Mouse (Mus musculus): Measurements from ENCODE around the gene Extl2. TPM values are rescaled to one million over a fixed set of nuclear protein-coding genes. Genes with fewer than 3 reads are reported as not detected.

Gene Extl2
- polyA plus RNA-seq, 1 experiment, result 3.2 TPM

- H3K9me3 ChIP-seq, result no peaks in the 10 kb centered on the region
- TF ChIP-seq GATA1 (IDR thresholded peaks at IDR 0.05; ENCODE audit: borderline replicate concordance, low read length), result no peak
- no peak for TF ChIP-seq FLI1 (IDR thresholded peaks at IDR 0.05; ENCODE audit: low read length)
- H3K4me1 ChIP-seq, result peaks cover 55% of the 10 kb centered on the region
- H3K36me3 ChIP-seq (replicated peaks; ENCODE audit: low read length), result peaks cover 41% of the 10 kb centered on the region
- no peaks in the 10 kb centered on the region for H3K27me3 ChIP-seq (replicated peaks)
- peak overlapping the region; percentile 94 for H3K4me3 ChIP-seq (replicated peaks)
Measured at GRCm38 (mm10) chr3:116006284-116006977, 831 bp upstream of the Extl2 start.

GRCm38 (mm10) chr3:116007941-116008440, 729 bp downstream of the Extl2 start:
- Histone ChIP-seq H3K9me3 (no peaks in the 10 kb centered on the region), H3K27me3 (replicated peaks) (no peaks in the 10 kb centered on the region), H3K4me3 (replicated peaks) (peak overlapping the region; percentile 94), H3K36me3 (replicated peaks; ENCODE audit: low read length) (peaks cover 38% of the 10 kb centered on the region), H3K4me1 (peaks cover 48% of the 10 kb centered on the region)
- TF ChIP-seq GATA1 (IDR thresholded peaks at IDR 0.05; ENCODE audit: borderline replicate concordance, low read length), result no peak
- TF ChIP-seq FLI1 (IDR thresholded peaks at IDR 0.05; ENCODE audit: low read length), result no peak

DNA sequence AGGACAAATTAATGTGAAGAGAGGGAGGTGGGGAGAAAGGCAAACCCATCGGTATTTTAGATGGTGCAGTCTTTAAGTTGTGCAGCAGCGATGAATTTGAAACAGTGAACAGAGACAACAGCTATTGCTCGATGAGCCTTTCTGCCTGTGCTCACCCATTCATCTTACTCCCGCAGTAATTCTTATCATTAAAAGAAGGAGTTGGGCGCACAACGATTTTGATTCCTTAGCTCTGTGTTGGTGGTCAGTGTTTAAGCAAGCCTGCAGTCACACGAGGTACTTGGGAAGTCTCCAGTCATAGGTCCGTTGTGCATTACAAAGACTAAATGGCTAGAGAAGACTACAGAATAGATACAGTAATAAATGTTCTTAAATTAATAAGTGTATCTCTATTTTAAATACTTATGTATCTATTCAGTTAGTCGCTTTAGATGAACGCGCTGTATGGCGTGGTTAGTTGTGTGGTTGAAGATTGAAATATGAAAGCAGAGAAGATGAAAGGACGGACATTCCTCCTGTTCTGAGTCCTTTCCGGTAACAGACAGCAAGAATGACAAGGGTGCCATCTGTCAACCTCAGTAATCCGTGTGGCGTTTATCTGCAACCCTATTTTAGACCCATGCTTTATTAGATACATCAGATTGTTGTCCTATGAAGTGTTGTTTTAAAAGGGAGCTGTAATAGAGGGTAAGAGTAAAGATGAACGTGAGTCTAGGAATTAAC, 2.5 kb downstream of the Extl2 start:
- Histone ChIP-seq H3K4me3 (replicated peaks) (no peak overlapping the region), H3K4me1 (peaks cover 36% of the 10 kb centered on the region), H3K9me3 (no peaks in the 10 kb centered on the region), H3K27me3 (replicated peaks) (no peaks in the 10 kb centered on the region), H3K36me3 (replicated peaks; ENCODE audit: low read length) (peaks cover 24% of the 10 kb centered on the region)
- TF ChIP-seq GATA1 (IDR thresholded peaks at IDR 0.05; ENCODE audit: borderline replicate concordance, low read length), result no peak
- no peak for TF ChIP-seq FLI1 (IDR thresholded peaks at IDR 0.05; ENCODE audit: low read length)

DNA sequence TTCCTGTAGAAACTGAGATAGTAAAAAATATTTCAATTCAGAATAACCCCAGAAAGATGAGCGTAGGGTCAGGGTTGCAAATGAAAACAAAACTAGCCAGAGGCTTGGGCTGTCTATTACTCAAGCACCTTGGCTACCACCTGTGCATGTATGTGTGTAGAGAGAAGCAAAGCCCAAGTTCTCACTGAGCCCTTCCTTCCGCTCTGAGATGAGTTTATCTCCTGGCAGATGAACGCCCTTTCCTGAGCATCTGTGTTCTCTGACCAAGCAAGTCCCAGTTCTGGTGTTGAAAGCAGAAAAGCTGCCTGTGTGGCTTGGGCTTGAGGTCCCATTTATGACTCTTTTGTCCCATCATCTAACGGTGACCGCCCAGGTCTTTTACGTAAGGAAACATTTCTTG, 7.6 kb downstream of the Extl2 start:
- no peak for TF ChIP-seq GATA1 (IDR thresholded peaks at IDR 0.05; ENCODE audit: borderline replicate concordance, low read length)
- no peak for TF ChIP-seq FLI1 (IDR thresholded peaks at IDR 0.05; ENCODE audit: low read length)

GRCm38 (mm10) chr3:116016116-116016515, 8.9 kb downstream of the Extl2 start:
- TF ChIP-seq FLI1 (IDR thresholded peaks at IDR 0.05; ENCODE audit: low read length) (no peak), GATA1 (IDR thresholded peaks at IDR 0.05; ENCODE audit: borderline replicate concordance, low read length) (no peak)
- Histone ChIP-seq H3K4me3 (replicated peaks) (no peak overlapping the region), H3K27me3 (replicated peaks) (no peaks in the 10 kb centered on the region), H3K36me3 (replicated peaks; ENCODE audit: low read length) (peaks cover 11% of the 10 kb centered on the region), H3K9me3 (no peaks in the 10 kb centered on the region), H3K4me1 (peaks cover 23% of the 10 kb centered on the region)

More for the DNA sequence above, 7.6 kb downstream of the Extl2 start:
- no peaks in the 10 kb centered on the region for H3K27me3 ChIP-seq (replicated peaks)
- H3K36me3 ChIP-seq (replicated peaks; ENCODE audit: low read length), result peaks cover 16% of the 10 kb centered on the region
- H3K4me1 ChIP-seq, result peaks cover 23% of the 10 kb centered on the region
- no peaks in the 10 kb centered on the region for H3K9me3 ChIP-seq
- no peak overlapping the region for H3K4me3 ChIP-seq (replicated peaks)

GRCm38 (mm10) chr3:116018606-116019005, 11.3 kb downstream of the Extl2 start:
- no peak for TF ChIP-seq FLI1 (IDR thresholded peaks at IDR 0.05; ENCODE audit: low read length)
- Histone ChIP-seq H3K9me3 (no peaks in the 10 kb centered on the region), H3K36me3 (replicated peaks; ENCODE audit: low read length) (no peaks in the 10 kb centered on the region), H3K4me1 (peaks cover 23% of the 10 kb centered on the region), H3K4me3 (replicated peaks) (no peak overlapping the region), H3K27me3 (replicated peaks) (no peaks in the 10 kb centered on the region)

- Histone ChIP-seq H3K4me1 (peaks cover 26% of the 10 kb centered on the region), H3K27me3 (replicated peaks) (no peaks in the 10 kb centered on the region), H3K9me3 (no peaks in the 10 kb centered on the region), H3K4me3 (replicated peaks) (no peak overlapping the region), H3K36me3 (replicated peaks; ENCODE audit: low read length) (peaks cover 3% of the 10 kb centered on the region)
- no peak for TF ChIP-seq GATA1 (IDR thresholded peaks at IDR 0.05; ENCODE audit: borderline replicate concordance, low read length)
- TF ChIP-seq FLI1 (IDR thresholded peaks at IDR 0.05; ENCODE audit: low read length), result no peak
Measured at GRCm38 (mm10) chr3:116019136-116019535, 11.9 kb downstream of the Extl2 start.

- H3K4me3 ChIP-seq (replicated peaks), result no peak overlapping the region
- H3K27me3 ChIP-seq (replicated peaks), result no peaks in the 10 kb centered on the region
- TF ChIP-seq FLI1 (IDR thresholded peaks at IDR 0.05; ENCODE audit: low read length) (no peak), GATA1 (IDR thresholded peaks at IDR 0.05; ENCODE audit: borderline replicate concordance, low read length) (no peak)
- peaks cover 4% of the 10 kb centered on the region; the same call in 1 of the 2 replicates for H3K4me1 ChIP-seq
- peaks cover 37% of the 10 kb centered on the region for H3K36me3 ChIP-seq (replicated peaks; ENCODE audit: low read length)
- H3K9me3 ChIP-seq, result no peaks in the 10 kb centered on the region
Measured at GRCm38 (mm10) chr3:116024236-116024635, 17.0 kb downstream of the Extl2 start.

GRCm38 (mm10) chr3:116024669-116025068, 17.4 kb downstream of the Extl2 start:
- Histone ChIP-seq H3K27me3 (replicated peaks) (no peaks in the 10 kb centered on the region), H3K9me3 (no peaks in the 10 kb centered on the region), H3K4me1 (peaks cover 4% of the 10 kb centered on the region; the same call in 1 of the 2 replicates), H3K36me3 (replicated peaks; ENCODE audit: low read length) (peaks cover 37% of the 10 kb centered on the region), H3K4me3 (replicated peaks) (no peak overlapping the region)
- TF ChIP-seq FLI1 (IDR thresholded peaks at IDR 0.05; ENCODE audit: low read length) (no peak), GATA1 (IDR thresholded peaks at IDR 0.05; ENCODE audit: borderline replicate concordance, low read length) (no peak)

DNA sequence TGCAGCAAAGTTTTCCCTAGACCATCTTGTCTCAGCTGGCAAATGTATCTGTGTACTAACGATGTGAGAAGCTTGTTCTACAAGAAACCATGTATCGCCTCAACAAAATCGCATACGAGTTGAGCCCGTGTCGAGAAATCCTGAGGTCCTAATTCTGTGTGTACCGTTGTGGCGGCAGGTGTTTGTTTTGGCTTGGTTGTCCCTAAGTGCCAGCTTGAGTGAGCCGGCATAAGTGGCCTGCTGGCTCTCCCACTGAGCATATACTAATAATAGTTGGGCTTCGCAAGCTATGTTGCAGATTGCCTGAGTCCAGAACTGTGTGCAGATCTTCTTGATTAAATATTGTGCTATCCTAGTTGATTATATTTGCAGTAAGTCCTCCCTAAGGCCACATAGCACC, 18.4 kb downstream of the Extl2 start:
- Histone ChIP-seq H3K4me3 (replicated peaks) (no peak overlapping the region), H3K36me3 (replicated peaks; ENCODE audit: low read length) (peaks cover 37% of the 10 kb centered on the region)

More for the DNA sequence above, 18.4 kb downstream of the Extl2 start:
- Histone ChIP-seq H3K27me3 (replicated peaks) (no peaks in the 10 kb centered on the region), H3K4me1 (peaks cover 12% of the 10 kb centered on the region), H3K9me3 (no peaks in the 10 kb centered on the region)
- TF ChIP-seq FLI1 (IDR thresholded peaks at IDR 0.05; ENCODE audit: low read length), result no peak
- no peak for TF ChIP-seq GATA1 (IDR thresholded peaks at IDR 0.05; ENCODE audit: borderline replicate concordance, low read length)
